Mouse (Mus musculus) lung, embryonic 14.5 days (tissue): ENCODE measurements around the gene Irak2. TPM values are rescaled to one million over a fixed set of nuclear protein-coding genes. Genes with fewer than 3 reads are reported as not detected.
A peak's percentile ranks its signal among the peaks of the same experiment; 100 is the strongest.

ENCODE experiments used
- ATAC-seq: fragments of 200-750 bp; cut with Nextera tagmentation; 2 replicates; pipeline ENCODE4 v1.8.0; 2017; ENCODE audit warnings: mild to moderate bottlenecking, moderate TSS enrichment, moderate library complexity; ENCODE audit not compliant: insufficient read depth
- DNase-seq: peaks from one replicate; pipeline ENCODE4 v3.0.0-alpha.2; 2015
- H3K27ac ChIP-seq: fragments of 300-500 bp; sonication (generic); 2 replicates; pipeline ENCODE4 v1.5.1; 2014; ENCODE audit warnings: low read depth, mild to moderate bottlenecking, moderate library complexity
- H3K27me3 ChIP-seq: fragments of 300-500 bp; sonication (generic); 2 replicates; pipeline ENCODE4 v1.6.1; 2014; ENCODE audit warnings: low read length, control low read depth; ENCODE audit not compliant: insufficient read depth
- H3K36me3 ChIP-seq: fragments of 300-500 bp; sonication (generic); 2 replicates; pipeline ENCODE4 v1.6.1; 2014; ENCODE audit warnings: control low read depth; ENCODE audit not compliant: insufficient read depth
- H3K4me1 ChIP-seq: fragments of 300-500 bp; sonication (generic); 2 replicates; pipeline ENCODE4 v1.6.1; 2014; ENCODE audit warnings: antibody characterized with exemption, control low read depth; ENCODE audit not compliant: insufficient read depth
- H3K4me2 ChIP-seq: fragments of 300-500 bp; sonication (generic); 2 replicates; pipeline ENCODE4 v1.6.1; 2014; ENCODE audit warnings: mild to moderate bottlenecking
- H3K4me3 ChIP-seq: fragments of 300-500 bp; sonication (generic); 2 replicates; pipeline ENCODE4 v1.5.1; 2014; ENCODE audit warnings: low read depth, low read length
- H3K9ac ChIP-seq: fragments of 300-500 bp; sonication (generic); 2 replicates; pipeline ENCODE4 v1.6.1; 2014
- H3K9me3 ChIP-seq: fragments of 300-500 bp; sonication (generic); 2 replicates; pipeline ENCODE4 v1.6.1; 2016; ENCODE audit warnings: low read depth, low read length, control low read depth
- CTCF ChIP-seq: IDR thresholded peaks from 2 replicates; pipeline ENCODE4 v1.5.1; 2016; ENCODE audit warnings: antibody characterized with exemption, low read depth
- WGBS: fragments of 180-500 bp; shearing (Covaris S2); extraction: QIAGEN DNeasy Blood & Tissue Kit; methylation state at CpG from one replicate; pipeline ENCODE4 v1.1.7; 2014; 5-methylcytosine and 5-hydroxymethylcytosine counted together
- polyA plus RNA-seq: library from polyadenylated mRNA; unstranded; fragments of >200 nt; fragmentation: Nextera tagmentation; extraction: Ambion mirVana; gene quantifications from 2 replicates; pipeline ENCODE4 v1.2.1, GENCODE M21; 2014

Gene Irak2
- polyA plus RNA-seq, 1 experiment from 2014 or later, result 3.1 TPM

DNA sequence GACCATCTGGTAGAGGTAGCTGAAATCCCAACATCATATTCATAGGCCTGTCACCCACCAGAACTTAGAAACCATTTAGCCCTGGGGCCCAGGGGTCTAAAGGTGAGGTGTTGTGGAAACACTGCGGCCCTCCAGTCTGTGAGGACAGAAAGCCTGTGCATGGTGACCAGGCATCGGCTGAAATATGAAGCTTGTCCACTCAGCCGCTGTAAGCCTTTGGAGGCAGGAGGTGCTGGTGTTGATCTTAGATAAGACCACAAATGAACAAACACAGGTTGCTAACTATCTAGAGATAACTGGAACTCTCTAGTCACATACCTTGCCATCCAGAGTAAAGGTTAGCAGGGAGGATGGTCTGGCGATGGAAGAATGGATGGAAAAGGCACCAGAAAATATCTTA lies 82.8 kb downstream of the Irak2 start:
- no peaks in the 10 kb centered on the region for H3K27me3 ChIP-seq
- H3K4me1 ChIP-seq, result no peaks in the 10 kb centered on the region
- no peaks in the 10 kb centered on the region for H3K9me3 ChIP-seq
- TF ChIP-seq CTCF, result no peak
- H3K4me2 ChIP-seq, result no peak overlapping the region
- no peak for ATAC-seq
- no peak overlapping the region for H3K27ac ChIP-seq
- no peak for DNase-seq
- 62% methylated on average over 4 of the region's 4 CpGs for whole genome bisulfite sequencing
- peaks cover 71% of the 10 kb centered on the region for H3K36me3 ChIP-seq
- no peak overlapping the region for H3K9ac ChIP-seq
- no peak overlapping the region for H3K4me3 ChIP-seq

DNA sequence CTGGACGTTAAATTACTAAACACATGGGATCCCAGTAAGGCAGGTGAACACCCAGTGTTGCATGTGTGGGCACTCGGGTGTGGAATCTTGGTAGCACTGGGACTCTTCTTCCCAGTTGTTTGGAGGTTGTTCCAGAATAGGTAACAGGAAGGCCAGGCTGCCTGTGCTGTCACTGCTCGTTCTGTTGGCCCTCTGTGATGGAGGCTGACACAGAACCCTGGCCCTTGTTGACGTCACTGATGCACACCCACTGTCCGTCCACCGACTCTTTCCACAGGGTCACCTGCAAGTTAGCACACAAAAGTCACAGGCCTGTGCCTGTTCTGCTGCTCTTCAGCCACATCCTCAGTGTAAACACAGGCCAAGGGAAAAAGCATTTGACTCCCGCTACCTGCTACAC lies 89.9 kb downstream of the Irak2 start:
- H3K9ac ChIP-seq, result no peak overlapping the region
- no peak overlapping the region for H3K4me2 ChIP-seq
- ATAC-seq (no peak), DNase-seq (no peak)
- H3K4me1 ChIP-seq, result no peaks in the 10 kb centered on the region
- no peaks in the 10 kb centered on the region for H3K9me3 ChIP-seq
- H3K27ac ChIP-seq, result no peak overlapping the region
- H3K27me3 ChIP-seq, result no peaks in the 10 kb centered on the region
- peaks cover 85% of the 10 kb centered on the region for H3K36me3 ChIP-seq
- 86% methylated on average over 7 of the region's 7 CpGs for WGBS
- TF ChIP-seq CTCF, result no peak
- no peak overlapping the region for H3K4me3 ChIP-seq

- no peak overlapping the region for H3K27ac ChIP-seq
- H3K9me3 ChIP-seq, result no peaks in the 10 kb centered on the region
- DNase-seq (no peak), ATAC-seq (no peak)
- no peaks in the 10 kb centered on the region for H3K4me1 ChIP-seq
- WGBS, result 93% methylated on average over 3 of the region's 3 CpGs
- H3K27me3 ChIP-seq, result no peaks in the 10 kb centered on the region
- H3K4me2 ChIP-seq, result no peak overlapping the region
- H3K36me3 ChIP-seq, result peaks cover 86% of the 10 kb centered on the region
- H3K9ac ChIP-seq, result no peak overlapping the region
- H3K4me3 ChIP-seq, result no peak overlapping the region
- TF ChIP-seq CTCF, result no peak
These were observed 93.0 kb downstream of the Irak2 start for GRCm38 (mm10) chr6:113731296-113731695.

- Histone ChIP-seq H3K9me3 (no peaks in the 10 kb centered on the region), H3K4me3 (no peak overlapping the region), H3K4me1 (no peaks in the 10 kb centered on the region), H3K36me3 (peaks cover 49% of the 10 kb centered on the region), H3K27ac (no peak overlapping the region), H3K4me2 (no peak overlapping the region), H3K9ac (no peak overlapping the region), H3K27me3 (no peaks in the 10 kb centered on the region)
- ATAC-seq, result no peak
- no peak for DNase-seq
- 88% methylated on average over 9 of the region's 9 CpGs for WGBS
- no peak for TF ChIP-seq CTCF
These were observed 99.2 kb downstream of the Irak2 start for GRCm38 (mm10) chr6:113737318-113738046.

DNA sequence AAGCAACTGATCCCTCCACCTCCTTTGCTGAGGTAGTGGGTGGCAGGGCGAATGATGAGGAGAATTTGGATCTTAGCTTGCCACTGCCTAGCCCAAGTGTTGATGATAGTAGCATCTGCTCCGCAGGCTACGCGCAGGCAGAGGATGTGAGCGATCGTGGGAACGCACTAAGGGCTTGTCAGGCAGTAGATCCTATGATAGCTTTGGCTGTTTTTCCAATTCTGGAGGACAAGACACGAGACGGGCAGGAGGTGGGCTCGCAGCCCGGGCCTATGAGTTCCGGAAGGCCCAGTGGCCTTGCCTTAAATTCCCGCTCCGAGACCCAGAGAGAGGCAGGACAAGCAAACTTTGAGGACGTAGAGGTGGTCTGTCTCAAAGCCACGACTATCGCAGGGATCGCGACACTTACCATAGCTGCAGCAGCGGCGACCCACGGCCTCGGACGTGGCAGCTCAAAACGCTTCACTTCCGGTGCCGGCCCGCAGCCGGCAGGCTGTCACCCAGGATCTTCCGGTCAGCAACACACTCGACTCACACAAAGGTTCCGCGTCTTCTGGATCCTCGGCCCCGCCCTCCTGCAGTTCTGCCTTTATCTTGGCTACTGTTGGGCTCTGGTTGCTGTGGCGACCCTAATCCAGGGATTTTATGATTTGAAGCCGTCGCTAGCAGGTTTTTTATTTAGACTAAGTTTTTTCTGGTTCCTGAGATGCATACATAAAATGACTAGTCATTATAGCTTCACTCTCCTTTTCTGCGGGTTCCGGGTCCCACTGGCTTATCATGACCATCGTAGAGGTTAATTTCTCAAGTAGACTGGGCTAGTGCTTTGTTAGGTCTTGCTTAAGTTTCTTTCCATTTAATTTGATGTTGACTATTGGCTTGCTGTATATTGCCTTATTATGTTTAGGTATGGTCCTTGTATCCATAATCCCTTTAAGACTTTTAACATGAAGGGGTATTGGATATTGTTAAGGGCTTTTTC lies 102.3 kb downstream of the Irak2 start, which contains the start of gene Sec13:
Gene Sec13 (minus strand): TSS at position 508 of the 982 bp plus-strand sequence.
- Histone ChIP-seq H3K4me1 (no peaks in the 10 kb centered on the region), H3K4me2 (peak within 1 kb of the TSS; percentile 92), H3K27ac (peak within 1 kb of the TSS; percentile 72), H3K9ac (peak within 1 kb of the TSS; percentile 93), H3K4me3 (peak within 1 kb of the TSS; percentile 96), H3K9me3 (no peaks in the 10 kb centered on the region), H3K36me3 (peaks cover 29% of the 10 kb centered on the region), H3K27me3 (no peaks in the 10 kb centered on the region)
- 6% methylated on average over 41 of the region's 41 CpGs for WGBS
- ATAC-seq (peak; percentile 89), DNase-seq (peak; percentile 95)
- no peak for TF ChIP-seq CTCF

GRCm38 (mm10) chr6:113741425-113741824 lies 103.2 kb downstream of the Irak2 start:
- WGBS, result 70% methylated on average over 2 of the region's 2 CpGs
- no peak for TF ChIP-seq CTCF

DNA sequence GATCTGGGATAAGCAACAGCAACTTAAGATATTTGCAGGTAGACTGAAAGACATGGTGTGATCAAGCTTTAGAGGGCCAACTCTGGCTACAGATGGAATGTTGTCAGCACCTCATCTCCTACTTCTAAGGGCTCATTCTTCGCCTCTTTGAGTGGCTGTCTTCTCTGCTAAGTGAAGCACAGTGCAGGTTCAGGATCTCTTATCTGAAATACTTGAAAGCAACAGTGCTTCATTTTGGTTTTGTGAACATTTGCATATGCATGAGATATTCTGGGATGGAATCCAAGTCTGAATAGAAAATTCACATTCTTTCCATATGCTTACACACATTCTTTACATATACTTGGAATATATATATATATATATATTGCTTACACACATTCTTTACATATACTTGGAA lies 104.1 kb downstream of the Irak2 start:
- TF ChIP-seq CTCF, result no peak
- no peak overlapping the region for H3K4me2 ChIP-seq
- H3K27me3 ChIP-seq, result peaks cover 3% of the 10 kb centered on the region
- H3K9ac ChIP-seq, result no peak overlapping the region
- H3K4me1 ChIP-seq, result no peaks in the 10 kb centered on the region
- H3K36me3 ChIP-seq, result peaks cover 12% of the 10 kb centered on the region
- no peaks in the 10 kb centered on the region for H3K9me3 ChIP-seq
- H3K4me3 ChIP-seq, result no peak overlapping the region
- ATAC-seq (no peak), DNase-seq (no peak)
- WGBS, result 71% methylated on average over 1 of the region's 1 CpGs
- no peak overlapping the region for H3K27ac ChIP-seq

More at GRCm38 (mm10) chr6:113741425-113741824, 103.2 kb downstream of the Irak2 start:
- Histone ChIP-seq H3K36me3 (peaks cover 20% of the 10 kb centered on the region), H3K27me3 (no peaks in the 10 kb centered on the region), H3K4me1 (no peaks in the 10 kb centered on the region), H3K4me3 (no peak overlapping the region), H3K9me3 (no peaks in the 10 kb centered on the region), H3K27ac (no peak overlapping the region), H3K4me2 (no peak overlapping the region), H3K9ac (no peak overlapping the region)
- no peak for ATAC-seq
- no peak for DNase-seq
